8 mouse cellular contexts compared by ENCODE assay signal in the genomic region with DNA sequence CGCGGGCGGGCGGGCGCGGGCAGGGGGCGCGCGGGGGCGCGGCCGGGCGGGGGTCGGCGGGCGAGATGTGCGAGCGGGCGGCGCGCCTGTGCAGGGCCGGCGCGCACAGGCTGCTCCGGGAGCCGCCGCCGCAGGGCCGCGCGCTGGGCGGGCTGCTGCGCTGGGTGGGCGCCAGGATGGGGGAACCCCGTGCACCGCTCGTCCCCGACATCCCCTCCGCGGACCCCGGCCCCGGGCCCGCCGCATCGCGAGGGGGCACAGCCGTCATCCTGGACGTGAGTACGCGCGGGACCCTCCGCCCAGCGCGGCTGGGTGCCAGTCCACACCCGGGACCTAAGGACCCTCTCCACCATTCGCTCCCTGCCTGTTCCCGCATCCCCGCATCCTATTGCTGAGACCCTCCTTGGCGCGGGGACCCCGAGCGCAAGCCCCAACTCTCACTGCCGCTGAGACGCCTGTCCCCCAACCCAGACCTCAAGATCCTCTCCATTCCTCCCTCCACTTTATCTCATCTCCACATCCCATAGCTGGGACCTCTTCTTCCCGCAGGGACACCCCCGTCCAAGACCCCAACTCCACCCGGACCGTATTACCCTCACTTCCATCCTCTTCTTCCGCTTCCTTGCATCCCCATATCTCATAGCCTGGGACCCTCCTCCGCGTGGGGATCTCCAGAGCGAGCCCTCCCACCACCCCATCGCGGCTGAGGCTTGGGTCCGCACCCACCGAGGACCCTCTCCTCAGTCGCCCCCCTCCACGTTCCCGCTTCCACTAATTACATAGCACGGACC. TPM values are rescaled to one million over a fixed set of nuclear protein-coding genes. Genes with fewer than 3 reads are reported as not detected.
A peak's percentile ranks its signal among the peaks of the same experiment; 100 is the strongest.
DNase-seq lines count a peak whose midpoint lies in the region; ATAC-seq and TF ChIP-seq lines count a peak whose summit lies in the region.

No protein-coding gene starts in this region.

- peak; percentile 29 for ATAC-seq in kidney, embryonic 16.5 days (ENCODE audit: low FRiP score, low TSS enrichment)
- no peak for ATAC-seq in embryonic facial prominence, embryonic 12.5 days (ENCODE audit: insufficient number of reproducible peaks, insufficient read depth, low FRiP score, low TSS enrichment)
- ATAC-seq in hindbrain, postnatal 0 days: peak; percentile 44
- peak; percentile 71 for ATAC-seq in midbrain, postnatal 0 days (ENCODE audit: low FRiP score)
- ATAC-seq in granulocyte monocyte progenitor cell, adult 5-6 weeks (replicated peaks; ENCODE audit: poor library complexity, severe bottlenecking): no peak

- peak overlapping the region; percentile 99 for H3K4me2 ChIP-seq in kidney, embryonic 16.5 days (replicated peaks; ENCODE audit: low read depth, low read length)
- H3K4me2 ChIP-seq in embryonic facial prominence, embryonic 12.5 days (replicated peaks): peak overlapping the region; percentile 72
- peak overlapping the region; percentile 83 for H3K4me2 ChIP-seq in hindbrain, postnatal 0 days (ENCODE audit: low read depth, low read length)
- peak overlapping the region; percentile 86 for H3K4me2 ChIP-seq in midbrain, postnatal 0 days (ENCODE audit: low read depth, low read length, poor library complexity, severe bottlenecking)

- no peaks in the 10 kb centered on the region for H3K9me3 ChIP-seq in kidney, embryonic 16.5 days (ENCODE audit: low read length)
- H3K9me3 ChIP-seq in embryonic facial prominence, embryonic 12.5 days: no peaks in the 10 kb centered on the region
- H3K9me3 ChIP-seq in hindbrain, postnatal 0 days (ENCODE audit: low read length): no peaks in the 10 kb centered on the region
- H3K9me3 ChIP-seq in midbrain, postnatal 0 days (ENCODE audit: low read length): no peaks in the 10 kb centered on the region

- H3K27ac ChIP-seq in kidney, embryonic 16.5 days (ENCODE audit: low read length): no peak overlapping the region
- H3K27ac ChIP-seq in embryonic facial prominence, embryonic 12.5 days: no peak overlapping the region
- H3K27ac ChIP-seq in hindbrain, postnatal 0 days: no peak overlapping the region
- no peak overlapping the region for H3K27ac ChIP-seq in midbrain, postnatal 0 days (ENCODE audit: low read depth, low read length)

- DNase-seq in kidney, adult 18-20 months: no peak
- peak; percentile 65 for DNase-seq in hindbrain, postnatal 0 days (ENCODE audit: low spot score)
- DNase-seq in midbrain, postnatal 0 days (ENCODE audit: low spot score): no peak
- DNase-seq in spleen, postnatal 4 days (ENCODE audit: low spot score in 2 of 2): no peak
- no peak for DNase-seq in spleen, adult 12 weeks (ENCODE audit: low spot score)

- TF ChIP-seq CTCF in hindbrain, postnatal 0 days (IDR thresholded peaks at IDR 0.05; ENCODE audit: low read depth): no peak
- no peak for TF ChIP-seq CTCF in midbrain, postnatal 0 days (IDR thresholded peaks at IDR 0.05)

- 1% methylated on average over 43 of the region's 80 CpGs for WGBS in kidney, embryonic 16.5 days
- under 1% methylated on average over 39 of the region's 80 CpGs for WGBS in embryonic facial prominence, embryonic 12.5 days
- WGBS in hindbrain, postnatal 0 days: 2% methylated on average over 41 of the region's 80 CpGs
- 2% methylated on average over 30 of the region's 80 CpGs for whole genome bisulfite sequencing in midbrain, postnatal 0 days

- H3K27me3 ChIP-seq in kidney, embryonic 16.5 days (ENCODE audit: insufficient read depth, low read length): peaks cover 21% of the 10 kb centered on the region
- H3K27me3 ChIP-seq in embryonic facial prominence, embryonic 12.5 days: peaks cover 37% of the 10 kb centered on the region
- H3K27me3 ChIP-seq in hindbrain, postnatal 0 days (ENCODE audit: insufficient read depth, low read length): no peaks in the 10 kb centered on the region
- H3K27me3 ChIP-seq in midbrain, postnatal 0 days (ENCODE audit: insufficient read depth, low read length): no peaks in the 10 kb centered on the region; the same call in 1 of the 2 replicates

- no peaks in the 10 kb centered on the region for H3K36me3 ChIP-seq in kidney, embryonic 16.5 days (ENCODE audit: insufficient read depth, low read length)
- H3K36me3 ChIP-seq in embryonic facial prominence, embryonic 12.5 days: no peaks in the 10 kb centered on the region
- H3K36me3 ChIP-seq in hindbrain, postnatal 0 days (ENCODE audit: insufficient read depth, low read length): no peaks in the 10 kb centered on the region
- no peaks in the 10 kb centered on the region for H3K36me3 ChIP-seq in midbrain, postnatal 0 days (ENCODE audit: insufficient read depth, low read length)

- H3K4me1 ChIP-seq in kidney, embryonic 16.5 days (ENCODE audit: insufficient read depth, low read length): 0 out of 2 replicates have a peak, but pooled peaks cover 6% of the 10 kb centered on the region
- H3K4me1 ChIP-seq in embryonic facial prominence, embryonic 12.5 days: peaks cover 11% of the 10 kb centered on the region; the same call in 1 of the 2 replicates
- no peaks in the 10 kb centered on the region for H3K4me1 ChIP-seq in hindbrain, postnatal 0 days (ENCODE audit: insufficient read depth, low read length)
- no peaks in the 10 kb centered on the region; the same call in none of the 2 replicates for H3K4me1 ChIP-seq in midbrain, postnatal 0 days (ENCODE audit: insufficient read depth, low read length)

- peak overlapping the region; percentile 68 for H3K4me3 ChIP-seq in kidney, embryonic 16.5 days (ENCODE audit: low read length)
- peak overlapping the region; percentile 54 for H3K4me3 ChIP-seq in embryonic facial prominence, embryonic 12.5 days
- H3K4me3 ChIP-seq in hindbrain, postnatal 0 days (ENCODE audit: low read length): peak overlapping the region; percentile 54
- peak overlapping the region; percentile 69 for H3K4me3 ChIP-seq in midbrain, postnatal 0 days (ENCODE audit: low read depth, low read length)

- H3K9ac ChIP-seq in kidney, embryonic 16.5 days (replicated peaks; ENCODE audit: low read length): peak overlapping the region; percentile 69
- peak overlapping the region; percentile 55 for H3K9ac ChIP-seq in embryonic facial prominence, embryonic 12.5 days
- peak overlapping the region; percentile 56 for H3K9ac ChIP-seq in hindbrain, postnatal 0 days (replicated peaks; ENCODE audit: low read length)
- peak overlapping the region; percentile 82 for H3K9ac ChIP-seq in midbrain, postnatal 0 days (replicated peaks; ENCODE audit: low read length, poor library complexity, severe bottlenecking)

RNA-seq across cellular contexts. Expression of gene Necab2, which starts 0.7 kb away (rescaled TPM):
- polyA plus RNA-seq in kidney, embryonic 16.5 days (2015; fragmentation: Nextera tagmentation; extraction: Ambion mirVana): 2.3 and 2.5 TPM in 2 replicates
- polyA plus RNA-seq in embryonic facial prominence, embryonic 12.5 days (2016; fragmentation: Nextera tagmentation; extraction: Ambion mirVana): 10.7 and 12.5 TPM in 2 replicates
- 70.9 and 73.3 TPM in 2 replicates for total RNA-seq in hindbrain, postnatal 0 days (2014; rRNA removed)
- 53.9 and 61.5 TPM in 2 replicates for polyA plus RNA-seq in hindbrain, postnatal 0 days (2015; fragmentation: Nextera tagmentation; extraction: Ambion mirVana)
- total RNA-seq in midbrain, postnatal 0 days (2014; rRNA removed): 106 and 119 TPM in 2 replicates
- polyA plus RNA-seq in midbrain, postnatal 0 days (2015; fragmentation: Nextera tagmentation; extraction: Ambion mirVana): 76.6 and 84.6 TPM in 2 replicates
- total RNA-seq in granulocyte monocyte progenitor cell, adult 5-6 weeks (2014; fragmentation: Nextera tagmentation): not detected in 2 replicates
- not detected in 2 replicates for total RNA-seq in granulocyte monocyte progenitor cell, adult 5-6 weeks (2017)

RNA-seq across cellular contexts. Expression of gene Osgin1, which starts 13.3 kb away (rescaled TPM):
- polyA plus RNA-seq in kidney, embryonic 16.5 days (2015; fragmentation: Nextera tagmentation; extraction: Ambion mirVana): 3.2 and 3.6 TPM in 2 replicates
- polyA plus RNA-seq in embryonic facial prominence, embryonic 12.5 days (2016; fragmentation: Nextera tagmentation; extraction: Ambion mirVana): 0.43 and 0.56 TPM in 2 replicates
- not detected in 2 replicates for total RNA-seq in hindbrain, postnatal 0 days (2014; rRNA removed)
- 0.29 and 0.45 TPM in 2 replicates for polyA plus RNA-seq in hindbrain, postnatal 0 days (2015; fragmentation: Nextera tagmentation; extraction: Ambion mirVana)
- 0.38 TPM in 1 of 2 replicates, not detected in the other for total RNA-seq in midbrain, postnatal 0 days (2014; rRNA removed)
- polyA plus RNA-seq in midbrain, postnatal 0 days (2015; fragmentation: Nextera tagmentation; extraction: Ambion mirVana): 0.15 and 0.32 TPM in 2 replicates
- 1.0 and 4.3 TPM in 2 replicates for total RNA-seq in granulocyte monocyte progenitor cell, adult 5-6 weeks (2014; fragmentation: Nextera tagmentation)
- 0.93 and 1.8 TPM in 2 replicates for total RNA-seq in granulocyte monocyte progenitor cell, adult 5-6 weeks (2017)

RNA-seq across cellular contexts. Expression of gene Mlycd, which starts 52.5 kb away (rescaled TPM):
- 13.6 and 14.1 TPM in 2 replicates for polyA plus RNA-seq in kidney, embryonic 16.5 days (2015; fragmentation: Nextera tagmentation; extraction: Ambion mirVana)
- polyA plus RNA-seq in embryonic facial prominence, embryonic 12.5 days (2016; fragmentation: Nextera tagmentation; extraction: Ambion mirVana): 12.5 and 14.7 TPM in 2 replicates
- total RNA-seq in hindbrain, postnatal 0 days (2014; rRNA removed): 36.6 and 37.2 TPM in 2 replicates
- 20.0 TPM in 2 replicates for polyA plus RNA-seq in hindbrain, postnatal 0 days (2015; fragmentation: Nextera tagmentation; extraction: Ambion mirVana)
- 27.0 and 32.1 TPM in 2 replicates for total RNA-seq in midbrain, postnatal 0 days (2014; rRNA removed)
- 19.0 and 20.6 TPM in 2 replicates for polyA plus RNA-seq in midbrain, postnatal 0 days (2015; fragmentation: Nextera tagmentation; extraction: Ambion mirVana)
- total RNA-seq in granulocyte monocyte progenitor cell, adult 5-6 weeks (2014; fragmentation: Nextera tagmentation): 15.5 and 17.4 TPM in 2 replicates
- 10.4 and 11.1 TPM in 2 replicates for total RNA-seq in granulocyte monocyte progenitor cell, adult 5-6 weeks (2017)

RNA-seq across cellular contexts. Expression of gene Slc38a8, which starts 54.3 kb away (rescaled TPM):
- 0.13 TPM in 1 of 2 replicates, not detected in the other for polyA plus RNA-seq in kidney, embryonic 16.5 days (2015; fragmentation: Nextera tagmentation; extraction: Ambion mirVana)
- polyA plus RNA-seq in embryonic facial prominence, embryonic 12.5 days (2016; fragmentation: Nextera tagmentation; extraction: Ambion mirVana): 1.7 and 3.3 TPM in 2 replicates
- not detected in 2 replicates for total RNA-seq in hindbrain, postnatal 0 days (2014; rRNA removed)
- polyA plus RNA-seq in hindbrain, postnatal 0 days (2015; fragmentation: Nextera tagmentation; extraction: Ambion mirVana): 0.10 TPM in 1 of 2 replicates, not detected in the other
- 0.16 and 0.19 TPM in 2 replicates for total RNA-seq in midbrain, postnatal 0 days (2014; rRNA removed)
- 0.09 and 0.12 TPM in 2 replicates for polyA plus RNA-seq in midbrain, postnatal 0 days (2015; fragmentation: Nextera tagmentation; extraction: Ambion mirVana)
- total RNA-seq in granulocyte monocyte progenitor cell, adult 5-6 weeks (2014; fragmentation: Nextera tagmentation): not detected in 2 replicates
- total RNA-seq in granulocyte monocyte progenitor cell, adult 5-6 weeks (2017): not detected in 2 replicates

Comparison
In these comparisons a context has a peak if more than half of its experiments do, and no peak if none do; other contexts are left out.
1. ATAC-seq: peak in kidney, embryonic 16.5 days (single experiment), hindbrain, postnatal 0 days (single experiment) and midbrain, postnatal 0 days (single experiment); none in embryonic facial prominence, embryonic 12.5 days (single experiment) and granulocyte monocyte progenitor cell, adult 5-6 weeks (single experiment).
2. Peak in every context shown above with its lines, with median percentiles within 50 percentile points of each other: H3K4me2 ChIP-seq, H3K4me3 ChIP-seq and H3K9ac ChIP-seq.